Mouse (Mus musculus) CH12.LX (cell line): ENCODE measurements around the gene Cmip. TPM values are rescaled to one million over a fixed set of nuclear protein-coding genes. Genes with fewer than 3 reads are reported as not detected.

Source experiments
- DNase-seq: peaks from one replicate; pipeline ENCODE4 v3.0.0-alpha.2; 2013; ENCODE audit errors: extremely low read depth
- H3K27ac ChIP-seq: 2 replicates; pipeline ENCODE4 v1.5.1; 2012; ENCODE audit warnings: low read depth, mild to moderate bottlenecking, control low read depth, moderate library complexity; ENCODE audit not compliant: insufficient read depth
- H3K27me3 ChIP-seq: replicated peaks from 2 replicates; pipeline ENCODE3; 2012; ENCODE audit warnings: inconsistent platforms
- H3K36me3 ChIP-seq, 2 experiments: replicated peaks in 1 of 2; 2 replicates each; pipeline versions ENCODE3 to v1.6.1; 2012; ENCODE audit warnings: inconsistent platforms in 1 of 2, low read length in 1 of 2, mild to moderate bottlenecking in 1 of 2, mixed read lengths in 1 of 2, moderate library complexity in 1 of 2; ENCODE audit not compliant: control insufficient read depth in 1 of 2, insufficient read depth in 1 of 2
- H3K4me1 ChIP-seq, 2 experiments: 2 replicates each; pipeline ENCODE4 v1.6.1; 2012; ENCODE audit warnings: inconsistent platforms in 1 of 2, moderate library complexity in 1 of 2; ENCODE audit not compliant: insufficient read depth in 2 of 2, control insufficient read depth in 1 of 2
- H3K4me2 ChIP-seq: 2 replicates; pipeline ENCODE4 v1.6.1; 2012; ENCODE audit warnings: low read depth, mild to moderate bottlenecking, control low read depth; ENCODE audit not compliant: poor library complexity, insufficient read depth, severe bottlenecking
- H3K4me3 ChIP-seq, 3 experiments: fragments of 150-350 bp in 1 of 3; sonication (generic) in 1 of 3; replicated peaks in 1 of 3; 2 replicates each; pipeline versions ENCODE3 to v1.5.1; 2011 to 2012; ENCODE audit warnings: low read depth in 2 of 3, low read length in 2 of 3, mild to moderate bottlenecking in 2 of 3, moderate library complexity in 2 of 3, control low read depth in 1 of 3, improper control_type of control experiment in 1 of 3, inconsistent platforms in 1 of 3, mixed read lengths in 1 of 3; ENCODE audit not compliant: poor library complexity in 1 of 3
- H3K79me2 ChIP-seq: replicated peaks from 2 replicates; pipeline ENCODE4 v1.6.1; 2012; ENCODE audit warnings: mild to moderate bottlenecking, moderate library complexity; ENCODE audit not compliant: control insufficient read depth, poor library complexity, insufficient read depth, severe bottlenecking; ENCODE audit errors: extremely low read depth
- H3K9ac ChIP-seq: 2 replicates; pipeline ENCODE4 v1.6.1; 2012; ENCODE audit warnings: low read depth, mild to moderate bottlenecking, control low read depth, moderate library complexity; ENCODE audit not compliant: insufficient read depth
- H3K9me3 ChIP-seq: replicated peaks from 2 replicates; pipeline ENCODE3; 2012; ENCODE audit warnings: low read length, inconsistent platforms, mixed read lengths
- BHLHE40 ChIP-seq: IDR thresholded peaks from 2 replicates; pipeline ENCODE4 v1.6.1; 2011; ENCODE audit warnings: mild to moderate bottlenecking, low read depth, low read length, improper control_type of control experiment
- CHD1 ChIP-seq: IDR thresholded peaks from 2 replicates; pipeline ENCODE4 v1.6.1; 2012; ENCODE audit warnings: low read depth, low read length, improper control_type of control experiment, inconsistent platforms
- CHD2 ChIP-seq: IDR thresholded peaks from 2 replicates; pipeline ENCODE4 v1.6.1; 2011; ENCODE audit warnings: low read length, improper control_type of control experiment
- CTCF ChIP-seq, 2 experiments: IDR thresholded peaks in 1 of 2; conservative IDR thresholded peaks in 1 of 2; 2 replicates each; pipeline ENCODE4 v1.5.1; 2011 to 2012; ENCODE audit warnings: low read depth in 2 of 2, low read length in 2 of 2, improper control_type of control experiment in 1 of 2, inconsistent platforms in 1 of 2, mild to moderate bottlenecking in 1 of 2, moderate library complexity in 1 of 2
- E2F4 ChIP-seq: IDR thresholded peaks from 2 replicates; pipeline ENCODE4 v1.6.1; 2011; ENCODE audit warnings: low read depth, low read length, improper control_type of control experiment; ENCODE audit not compliant: insufficient replicate concordance
- ELF1 ChIP-seq: IDR thresholded peaks from 2 replicates; pipeline ENCODE4 v1.6.1; 2014; ENCODE audit warnings: low read depth, mild to moderate bottlenecking, inconsistent platforms, low read length, improper control_type of control experiment
- ETS1 ChIP-seq: conservative IDR thresholded peaks from 2 replicates; pipeline ENCODE4 v1.6.1; 2012; ENCODE audit warnings: low read depth, mild to moderate bottlenecking, inconsistent platforms, low read length, improper control_type of control experiment, moderate library complexity
- GABPA ChIP-seq: IDR thresholded peaks from 2 replicates; pipeline ENCODE4 v1.6.1; 2012; ENCODE audit warnings: low read depth, low read length, improper control_type of control experiment, inconsistent platforms; ENCODE audit not compliant: insufficient replicate concordance
- HCFC1 ChIP-seq: IDR thresholded peaks from 2 replicates; pipeline ENCODE4 v1.6.1; 2012; ENCODE audit warnings: low read depth, mild to moderate bottlenecking, inconsistent platforms, low read length, improper control_type of control experiment
- IRF4 ChIP-seq: IDR thresholded peaks from 2 replicates; pipeline ENCODE4 v1.6.1; 2014; ENCODE audit warnings: low read depth, mild to moderate bottlenecking, inconsistent platforms, low read length, improper control_type of control experiment
- JUND ChIP-seq: conservative IDR thresholded peaks from 2 replicates; pipeline ENCODE4 v1.6.1; 2011; ENCODE audit warnings: low read depth, low read length, improper control_type of control experiment
- KAT2A ChIP-seq: IDR thresholded peaks from 2 replicates; pipeline ENCODE4 v1.6.1; 2012; ENCODE audit warnings: low read length, improper control_type of control experiment, inconsistent platforms; ENCODE audit not compliant: insufficient replicate concordance
- MAX ChIP-seq: IDR thresholded peaks from 2 replicates; pipeline ENCODE4 v1.6.1; 2011; ENCODE audit warnings: low read length, improper control_type of control experiment
- MAZ ChIP-seq: IDR thresholded peaks from 2 replicates; pipeline ENCODE4 v1.6.1; 2012; ENCODE audit warnings: low read depth, mild to moderate bottlenecking, inconsistent platforms, low read length, improper control_type of control experiment, moderate library complexity
- MEF2A ChIP-seq: IDR thresholded peaks from 2 replicates; pipeline ENCODE4 v1.6.1; 2014; ENCODE audit warnings: low read depth, mild to moderate bottlenecking, inconsistent platforms, low read length, improper control_type of control experiment, borderline replicate concordance
- MYC ChIP-seq: IDR thresholded peaks from 2 replicates; pipeline ENCODE4 v1.6.1; 2011; ENCODE audit warnings: low read depth, mild to moderate bottlenecking, improper control_type of control experiment, low read length
- NELFE ChIP-seq: IDR thresholded peaks from 2 replicates; pipeline ENCODE4 v1.6.1; 2011; ENCODE audit warnings: low read depth, low read length, improper control_type of control experiment
- PAX5 ChIP-seq: IDR thresholded peaks from 2 replicates; pipeline ENCODE4 v1.6.1; 2012; ENCODE audit warnings: low read length, inconsistent platforms, mixed read lengths
- POLR2AphosphoS2 ChIP-seq: IDR thresholded peaks from 2 replicates; pipeline ENCODE4 v1.6.1; 2011; ENCODE audit warnings: low read depth, low read length, improper control_type of control experiment
- RAD21 ChIP-seq: IDR thresholded peaks from 2 replicates; pipeline ENCODE4 v1.6.1; 2011; ENCODE audit warnings: low read depth, mild to moderate bottlenecking, low read length, improper control_type of control experiment, moderate library complexity
- RCOR1 ChIP-seq: conservative IDR thresholded peaks from 2 replicates; pipeline ENCODE4 v1.6.1; 2012; ENCODE audit warnings: low read depth, mild to moderate bottlenecking, inconsistent platforms, low read length, improper control_type of control experiment
- SMC3 ChIP-seq: IDR thresholded peaks from 2 replicates; pipeline ENCODE4 v1.6.1; 2011; ENCODE audit warnings: low read depth, low read length, improper control_type of control experiment
- UBTF ChIP-seq: IDR thresholded peaks from 2 replicates; pipeline ENCODE4 v1.6.1; 2012; ENCODE audit warnings: low read depth, mild to moderate bottlenecking, inconsistent platforms, low read length, improper control_type of control experiment, moderate library complexity
- USF2 ChIP-seq: conservative IDR thresholded peaks from 2 replicates; pipeline ENCODE4 v1.6.1; 2011; ENCODE audit warnings: low read depth, low read length, improper control_type of control experiment
- ZC3H11A ChIP-seq: IDR thresholded peaks from 2 replicates; pipeline ENCODE4 v1.6.1; 2012; ENCODE audit warnings: low read depth, mild to moderate bottlenecking, inconsistent platforms, low read length, improper control_type of control experiment
- ZNF384 ChIP-seq: IDR thresholded peaks from 2 replicates; pipeline ENCODE4 v1.6.1; 2012; ENCODE audit warnings: low read depth, low read length, improper control_type of control experiment, inconsistent platforms
- dilution Hi-C: fragments of 300-500 bp; cut with MboI; formaldehyde crosslinking; loops from 2 replicates; pipeline ENCODE4 v1.14.3; 2020; ENCODE audit warnings: low sequenced_read_pairs; ENCODE audit not compliant: extremely low pct_unique_long_range_greater_than_20kb, extremely low pct_ligation_motif_present
- in situ Hi-C: fragments of 300-500 bp; cut with MboI; formaldehyde crosslinking; loops from 3 replicates; pipeline ENCODE4 v1.14.3; 2019; ENCODE audit warnings: low sequenced_read_pairs, low pct_ligation_motif_present, low pct_unique_long_range_greater_than_20kb, mixed read lengths
- polyA plus RNA-seq: library from polyadenylated mRNA; unstranded; fragments of >175 nt; gene quantifications from 2 replicates; pipeline ENCODE4 v1.2.1, GENCODE M21; 2012; ENCODE audit warnings: low read depth; ENCODE audit not compliant: insufficient read length
- total RNA-seq, 2 experiments: library from RNA; depleted of rRNA; stranded (reverse); fragments of 300-350 nt in 1 of 2; fragments of >200 nt in 1 of 2; gene quantifications; 2 replicates each; pipeline ENCODE4 v1.2.3; 2012 to 2014

Cmip gene
- total and polyA plus RNA-seq, 3 experiments = 5.2 to 39.0 (median 16.5) TPM

- no peaks in the 10 kb centered on the region for H3K4me1 ChIP-seq
- dilution Hi-C loops = no loop called here
- no peaks in the 10 kb centered on the region for H3K27me3 ChIP-seq
- no peak overlapping the region for H3K9ac ChIP-seq
- H3K4me2 ChIP-seq = no peak overlapping the region
- no peak overlapping the region for H3K4me3 ChIP-seq
- in situ Hi-C loops = no loop called here
- no peak overlapping the region for H3K27ac ChIP-seq
- no peaks in the 10 kb centered on the region for H3K79me2 ChIP-seq
- H3K36me3 ChIP-seq = peaks cover 0 to 90% of the 10 kb centered on the region in 2 experiments
- no peak for DNase-seq
- H3K9me3 ChIP-seq = no peaks in the 10 kb centered on the region
- TF ChIP-seq MYC = no peak
- TF ChIP-seq MAZ = no peak
- TF ChIP-seq KAT2A = no peak
- no peak for TF ChIP-seq SMC3
- TF ChIP-seq RCOR1 = no peak
- no peak for TF ChIP-seq ELF1
- no peak for TF ChIP-seq E2F4
- TF ChIP-seq UBTF = no peak
- no peak for TF ChIP-seq RAD21
- TF ChIP-seq ZC3H11A = no peak
- TF ChIP-seq CTCF (conservative IDR thresholded peaks at IDR 0.05 in 1 of 2, IDR thresholded peaks at IDR 0.05 in 1 of 2; ENCODE audit: low read depth in 2 of 2, low read length in 2 of 2) = no peak
- TF ChIP-seq POLR2AphosphoS2 = no peak
- no peak for TF ChIP-seq CHD2
- TF ChIP-seq PAX5 = no peak
- TF ChIP-seq IRF4 = no peak
- no peak for TF ChIP-seq ZNF384
- TF ChIP-seq MAX = no peak
- TF ChIP-seq JUND = no peak
- TF ChIP-seq CHD1 = no peak
- no peak for TF ChIP-seq NELFE
Observed at GRCm38 (mm10) chr8:117395055-117395454, 138.2 kb downstream of the Cmip start.

GRCm38 (mm10) chr8:117396884-117397283, 140.0 kb downstream of the Cmip start:
- peaks cover 2% of the 10 kb centered on the region in 2 experiments; a peak in 1 of 4 replicates for H3K4me1 ChIP-seq
- dilution Hi-C loops (no loop called here), in situ Hi-C loops (no loop called here)
- no peak overlapping the region for H3K4me3 ChIP-seq
- H3K27ac ChIP-seq = no peak overlapping the region
- TF ChIP-seq PAX5 (no peak), GABPA (no peak), MEF2A (no peak), POLR2AphosphoS2 (no peak), CTCF (conservative IDR thresholded peaks at IDR 0.05 in 1 of 2, IDR thresholded peaks at IDR 0.05 in 1 of 2; ENCODE audit: low read depth in 2 of 2, low read length in 2 of 2) (no peak), ELF1 (no peak), ETS1 (no peak), MAX (no peak), JUND (no peak), MYC (no peak), USF2 (no peak), CHD2 (no peak), BHLHE40 (no peak), IRF4 (no peak), HCFC1 (no peak)
- H3K36me3 ChIP-seq = peaks cover 8 to 90% of the 10 kb centered on the region in 2 experiments
- H3K9me3 ChIP-seq = no peaks in the 10 kb centered on the region
- H3K9ac ChIP-seq = no peak overlapping the region
- H3K79me2 ChIP-seq = no peaks in the 10 kb centered on the region
- no peak for DNase-seq
- no peak overlapping the region for H3K4me2 ChIP-seq
- H3K27me3 ChIP-seq = no peaks in the 10 kb centered on the region
